Mouse (Mus musculus): ENCODE data around the gene Fbxl2.

DNA sequence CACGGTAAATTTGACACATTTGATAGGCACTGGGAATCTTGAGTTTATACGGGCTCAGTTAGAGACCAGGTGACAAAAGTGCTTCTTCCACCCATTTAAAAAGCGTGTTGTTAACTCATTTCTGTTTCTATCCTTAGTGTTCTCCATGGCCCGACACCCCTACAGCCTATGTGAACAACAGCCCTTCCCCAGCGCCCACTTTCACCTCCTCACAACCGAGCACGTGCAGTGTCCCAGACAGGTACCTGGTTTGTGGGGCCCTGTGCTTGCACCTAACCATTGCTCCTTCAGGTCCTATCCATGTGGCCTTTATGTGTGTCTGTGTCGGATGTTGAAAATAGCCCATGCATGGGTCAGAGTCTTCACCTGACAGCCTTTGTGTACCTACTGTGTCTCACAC is 81.6 kb downstream of the Fbxl2 start:
- TF ChIP-seq POLR2A (IDR thresholded peaks at IDR 0.05; ENCODE audit: extremely low read depth, insufficient read depth, low read length) = no peak
- no peak for TF ChIP-seq CTCF (IDR thresholded peaks at IDR 0.05; ENCODE audit: extremely low read depth, insufficient read depth, low read length)

Measured in cortical plate, adult 2 months (tissue).